Mouse (Mus musculus) embryonic facial prominence, embryonic 11.5 days (tissue): Measurements from ENCODE around the gene Mael. TPM values are rescaled to one million over a fixed set of nuclear protein-coding genes. Genes with fewer than 3 reads are reported as not detected.

ENCODE experiments used
- ATAC-seq: fragments of 200-750 bp; cut with Nextera tagmentation; replicated peaks from 2 replicates; pipeline ENCODE4 v1.8.0; 2017; ENCODE audit warnings: low read depth; ENCODE audit not compliant: insufficient number of reproducible peaks, low FRiP score, low TSS enrichment
- DNase-seq: peaks from one replicate; pipeline ENCODE4 v3.0.0-alpha.2; 2015; ENCODE audit warnings: low spot score
- H3K27ac ChIP-seq: fragments of 300-500 bp; sonication (generic); replicated peaks from 2 replicates; pipeline ENCODE4 v1.5.1; 2014; ENCODE audit warnings: mild to moderate bottlenecking, low read depth, low read length, control low read depth
- H3K27me3 ChIP-seq: fragments of 300-500 bp; sonication (generic); 2 replicates; pipeline ENCODE4 v1.6.1; 2014; ENCODE audit warnings: mild to moderate bottlenecking, low read length, moderate library complexity, mixed read lengths; ENCODE audit not compliant: control insufficient read depth, insufficient read depth
- H3K36me3 ChIP-seq: fragments of 300-500 bp; sonication (generic); replicated peaks from 2 replicates; pipeline ENCODE4 v1.6.1; 2014; ENCODE audit warnings: low read depth, mild to moderate bottlenecking, low read length, moderate library complexity, mixed read lengths; ENCODE audit not compliant: control insufficient read depth, insufficient read depth
- H3K4me1 ChIP-seq: fragments of 300-500 bp; sonication (generic); 2 replicates; pipeline ENCODE4 v1.6.1; 2014; ENCODE audit warnings: low read length, mixed read lengths; ENCODE audit not compliant: control insufficient read depth, insufficient read depth
- H3K4me2 ChIP-seq: fragments of 300-500 bp; sonication (generic); 2 replicates; pipeline ENCODE4 v1.6.1; 2014; ENCODE audit warnings: low read depth, mild to moderate bottlenecking, control low read depth, low read length, moderate library complexity
- H3K4me3 ChIP-seq: fragments of 300-500 bp; sonication (generic); 2 replicates; pipeline ENCODE4 v1.5.1; 2014; ENCODE audit warnings: low read depth, low read length, control low read depth
- H3K9ac ChIP-seq: fragments of 300-500 bp; sonication (generic); replicated peaks from 2 replicates; pipeline ENCODE4 v1.6.1; 2014; ENCODE audit warnings: mild to moderate bottlenecking, control low read depth, low read length
- H3K9me3 ChIP-seq: fragments of 300-500 bp; sonication (generic); replicated peaks from 2 replicates; pipeline ENCODE4 v1.6.1; 2016; ENCODE audit warnings: mild to moderate bottlenecking, low read length, inconsistent platforms, mixed read lengths; ENCODE audit not compliant: control insufficient read depth
- WGBS: fragments of 180-500 bp; shearing (Covaris S2); extraction: QIAGEN DNeasy Blood & Tissue Kit; methylation state at CpG from one replicate; pipeline ENCODE4 v1.1.7; 2014; 5-methylcytosine and 5-hydroxymethylcytosine counted together
- polyA plus RNA-seq: library from polyadenylated mRNA; unstranded; fragments of >200 nt; fragmentation: Nextera tagmentation; extraction: Ambion mirVana; gene quantifications from 2 replicates; pipeline ENCODE4 v1.2.1, GENCODE M21; 2014

Mael gene
- polyA plus RNA-seq, 1 experiment from 2014 or later = not detected

- ATAC-seq = no peak
Observed at GRCm38 (mm10) chr1:166255651-166256050, 17.1 kb upstream of the Mael start.

GRCm38 (mm10) chr1:166255091-166255490 lies 16.5 kb upstream of the Mael start:
- ATAC-seq = no peak
- Histone ChIP-seq H3K9ac (no peak overlapping the region; the same call in 1 of the 2 replicates), H3K36me3 (no peaks in the 10 kb centered on the region), H3K27ac (no peak overlapping the region), H3K4me1 (no peaks in the 10 kb centered on the region), H3K4me2 (peak overlapping the region; percentile 87), H3K4me3 (peak overlapping the region; percentile 47), H3K27me3 (peaks cover 2% of the 10 kb centered on the region), H3K9me3 (no peaks in the 10 kb centered on the region)
- DNase-seq = no peak
- 34% methylated on average over 8 of the region's 8 CpGs for WGBS

More at GRCm38 (mm10) chr1:166255651-166256050, 17.1 kb upstream of the Mael start:
- Histone ChIP-seq H3K36me3 (no peaks in the 10 kb centered on the region), H3K9me3 (no peaks in the 10 kb centered on the region), H3K4me2 (no peak overlapping the region), H3K4me1 (no peaks in the 10 kb centered on the region), H3K27me3 (peaks cover 2% of the 10 kb centered on the region), H3K9ac (no peak overlapping the region), H3K4me3 (no peak overlapping the region), H3K27ac (no peak overlapping the region)
- WGBS = 36% methylated on average over 2 of the region's 2 CpGs
- DNase-seq = no peak

GRCm38 (mm10) chr1:166253898-166254894 lies 15.6 kb upstream of the Mael start, which contains the start of gene Ildr2:
Ildr2 (plus strand) TSS chr1:166254139.
- peak; percentile 56 for ATAC-seq

GRCm38 (mm10) chr1:166244285-166244684 lies 5.7 kb upstream of the Mael start:
- no peak overlapping the region for H3K4me3 ChIP-seq
- 76% methylated on average over 6 of the region's 6 CpGs for WGBS
- DNase-seq = no peak
- no peak overlapping the region for H3K27ac ChIP-seq
- H3K9ac ChIP-seq = no peak overlapping the region
- H3K4me2 ChIP-seq = no peak overlapping the region
- H3K4me1 ChIP-seq = no peaks in the 10 kb centered on the region
- no peaks in the 10 kb centered on the region for H3K36me3 ChIP-seq
- ATAC-seq = no peak
- no peaks in the 10 kb centered on the region for H3K27me3 ChIP-seq
- H3K9me3 ChIP-seq = no peaks in the 10 kb centered on the region

More at GRCm38 (mm10) chr1:166253898-166254894, 15.6 kb upstream of the Mael start, which contains the start of gene Ildr2:
- no peaks in the 10 kb centered on the region for H3K36me3 ChIP-seq
- H3K27me3 ChIP-seq = peaks cover 2% of the 10 kb centered on the region
- WGBS = under 1% methylated on average over 68 of the region's 72 CpGs
- H3K4me1 ChIP-seq = no peaks in the 10 kb centered on the region
- no peaks in the 10 kb centered on the region for H3K9me3 ChIP-seq
- peak; percentile 63 for DNase-seq
- peak within 1 kb of the TSS; percentile 47 for H3K4me3 ChIP-seq
- peak within 1 kb of the TSS; percentile 87 for H3K4me2 ChIP-seq
- H3K9ac ChIP-seq = peak within 1 kb of the TSS; percentile 53
- H3K27ac ChIP-seq = no peak within 1 kb of the TSS

- no peaks in the 10 kb centered on the region for H3K9me3 ChIP-seq
- H3K4me1 ChIP-seq = no peaks in the 10 kb centered on the region
- DNase-seq (peak; percentile 23), ATAC-seq (no peak)
- no peaks in the 10 kb centered on the region for H3K27me3 ChIP-seq
- 80% methylated on average over 4 of the region's 4 CpGs for WGBS
- H3K4me2 ChIP-seq = no peak overlapping the region
- H3K4me3 ChIP-seq = no peak overlapping the region
- H3K27ac ChIP-seq = no peak overlapping the region
- H3K36me3 ChIP-seq = no peaks in the 10 kb centered on the region
- H3K9ac ChIP-seq = no peak overlapping the region
Observed at GRCm38 (mm10) chr1:166214181-166214580, 24.4 kb downstream of the Mael start.

- H3K27ac ChIP-seq = no peak overlapping the region
- no peak overlapping the region for H3K9ac ChIP-seq
- H3K27me3 ChIP-seq = no peaks in the 10 kb centered on the region
- no peak for ATAC-seq
- H3K9me3 ChIP-seq = no peaks in the 10 kb centered on the region
- H3K36me3 ChIP-seq = no peaks in the 10 kb centered on the region
- no peak overlapping the region for H3K4me3 ChIP-seq
- no peak overlapping the region for H3K4me2 ChIP-seq
- no peak for DNase-seq
- WGBS = 90% methylated on average over 6 of the region's 6 CpGs
- H3K4me1 ChIP-seq = no peaks in the 10 kb centered on the region
Observed at GRCm38 (mm10) chr1:166209371-166209770, 29.2 kb downstream of the Mael start.

GRCm38 (mm10) chr1:166205159-166205558 lies 33.4 kb downstream of the Mael start:
- H3K36me3 ChIP-seq = no peaks in the 10 kb centered on the region
- no peak for DNase-seq
- 82% methylated on average over 3 of the region's 3 CpGs for WGBS
- H3K4me2 ChIP-seq = no peak overlapping the region
- H3K4me1 ChIP-seq = no peaks in the 10 kb centered on the region
- H3K27me3 ChIP-seq = no peaks in the 10 kb centered on the region
- ATAC-seq = no peak
- no peak overlapping the region for H3K27ac ChIP-seq
- no peak overlapping the region for H3K9ac ChIP-seq
- H3K9me3 ChIP-seq = no peaks in the 10 kb centered on the region
- no peak overlapping the region for H3K4me3 ChIP-seq

- no peak for DNase-seq
- no peak overlapping the region for H3K27ac ChIP-seq
- no peaks in the 10 kb centered on the region for H3K4me1 ChIP-seq
- H3K4me2 ChIP-seq = no peak overlapping the region
- H3K9ac ChIP-seq = no peak overlapping the region
- WGBS = 25% methylated on average over 5 of the region's 5 CpGs
- no peak for ATAC-seq
- H3K27me3 ChIP-seq = no peaks in the 10 kb centered on the region
- no peaks in the 10 kb centered on the region for H3K36me3 ChIP-seq
- H3K4me3 ChIP-seq = no peak overlapping the region
- no peaks in the 10 kb centered on the region for H3K9me3 ChIP-seq
Observed at GRCm38 (mm10) chr1:166204171-166204570, 34.4 kb downstream of the Mael start.
